ENCODE assay signal across 25 mouse cellular contexts in the genomic region with DNA sequence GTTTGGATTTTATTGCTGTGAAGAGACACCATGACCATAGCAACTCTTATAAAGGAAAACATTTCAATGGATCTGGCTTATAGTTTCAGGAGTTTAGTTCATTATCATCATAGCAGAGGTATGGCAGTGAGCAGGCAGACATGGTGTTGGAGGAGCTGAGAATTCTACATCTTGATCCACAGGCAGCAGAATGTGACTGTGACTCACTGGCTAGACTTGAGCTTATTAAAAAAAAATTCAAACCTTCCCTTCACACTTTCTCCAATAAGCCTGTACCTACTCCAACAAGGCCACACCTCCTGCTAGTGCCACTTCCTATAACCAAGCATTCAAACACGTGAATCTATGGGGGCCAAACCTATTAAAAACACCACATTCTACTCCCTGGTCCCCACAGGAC.
"Had no signal": no experiment of that assay in that cellular context is flagged by ENCODE, and none has a peak within 500 bp of the region (broad histone marks: within the 10 kb centered on the region; RNA-seq: fewer than 3 reads in every experiment).

No protein-coding gene starts in this region.

- H3K27ac ChIP-seq: gastrocnemius, adult 2 months; heart, adult 2 months; hindbrain, embryonic 13.5 days; hindbrain, embryonic 15.5 days; hindbrain, postnatal 0 days; kidney, embryonic 15.5 days; kidney, postnatal 0 days; limb, embryonic 13.5 days; limb, embryonic 15.5 days; liver, embryonic 12.5 days; liver, embryonic 14.5 days had no signal

- ATAC-seq: hindbrain, postnatal 0 days; intestine, embryonic 16.5 days; liver, embryonic 12.5 days had no signal

- H3K4me3 ChIP-seq: gastrocnemius, adult 2 months; heart, adult 2 months; heart, embryonic 12.5 days; hindbrain, embryonic 13.5 days; hindbrain, embryonic 15.5 days; kidney, embryonic 15.5 days; limb, embryonic 13.5 days; limb, embryonic 15.5 days; liver, embryonic 12.5 days had no signal

- DNase-seq: gastrocnemius, adult 2 months; gastrocnemius, postnatal 10 days; gastrocnemius, postnatal 25 days; heart, adult 2 months; heart, postnatal 10 days; heart, postnatal 4 days; kidney, adult 11 months; kidney, adult 2 months; kidney, adult 9 months; kidney, postnatal 14 days; kidney, postnatal 36 days; layer of hippocampus, adult 9-11 months; layer of hippocampus, postnatal 36 days; left cerebral cortex, postnatal 4 days had no signal
